Mouse (Mus musculus) liver, adult 2 months (tissue): Measurements from ENCODE around the gene Actn1.

Experiments
- CTCF ChIP-seq: fragments of 200-500 bp; IDR thresholded peaks from 2 replicates; pipeline ENCODE4 v1.5.1; 2011; ENCODE audit warnings: low read depth, low read length, control low read depth
- POLR2A ChIP-seq: fragments of 200-500 bp; IDR thresholded peaks from 2 replicates; pipeline ENCODE4 v1.6.1; 2011; ENCODE audit warnings: low read length, control low read depth; ENCODE audit not compliant: insufficient read depth; ENCODE audit errors: extremely low read depth

- TF ChIP-seq CTCF = no peak
- no peak for TF ChIP-seq POLR2A
These were observed 39.7 kb downstream of the Actn1 start for GRCm38 (mm10) chr12:80220260-80221038.
